Mouse (Mus musculus) lung, adult 2 months (tissue): ENCODE results near the gene Srrm4. TPM values are rescaled to one million over a fixed set of nuclear protein-coding genes. Genes with fewer than 3 reads are reported as not detected.

ENCODE experiments used
- DNase-seq: peaks from one replicate; pipeline ENCODE4 v3.0.0; 2022
- H3K4me1 ChIP-seq: fragments of 200-500 bp; 2 replicates; pipeline ENCODE4 v1.6.1; 2011; ENCODE audit warnings: low read length; ENCODE audit not compliant: control insufficient read depth, insufficient read depth
- H3K4me3 ChIP-seq: fragments of 200-500 bp; replicated peaks from 2 replicates; pipeline ENCODE3; 2011; ENCODE audit warnings: low read depth, mild to moderate bottlenecking, control low read depth, low read length; ENCODE audit errors: extremely low read depth
- CTCF ChIP-seq: fragments of 200-500 bp; IDR thresholded peaks from 2 replicates; pipeline ENCODE4 v1.5.1; 2011; ENCODE audit warnings: mild to moderate bottlenecking, low read length, control low read depth; ENCODE audit not compliant: insufficient read depth
- POLR2A ChIP-seq: fragments of 200-500 bp; IDR thresholded peaks from 2 replicates; pipeline ENCODE4 v1.6.1; 2011; ENCODE audit warnings: low read depth, mild to moderate bottlenecking, control low read depth, low read length, borderline replicate concordance; ENCODE audit errors: extremely low read depth
- WGBS: fragments of 180-500 bp; shearing (Covaris S2); methylation state at CpG from one replicate; pipeline ENCODE4 v1.1.7; 2018; 5-methylcytosine and 5-hydroxymethylcytosine counted together
- polyA plus RNA-seq: library from polyadenylated mRNA; depleted of rRNA; stranded (reverse); fragments of >200 nt; gene quantifications from 2 replicates; pipeline ENCODE4 v1.2.3, GENCODE M21; 2012

Gene Srrm4
- polyA plus RNA-seq, 1 experiment: 0.49 TPM

- WGBS: 18% methylated on average over 16 of the region's 16 CpGs
- Histone ChIP-seq H3K4me3 (no peak overlapping the region), H3K4me1 (peaks cover 15% of the 10 kb centered on the region)
- TF ChIP-seq POLR2A (no peak), CTCF (no peak)
- no peak for DNase-seq
Measured at GRCm38 (mm10) chr5:116409689-116410590, 181.7 kb downstream of the Srrm4 start.

GRCm38 (mm10) chr5:116408965-116409364 lies 182.7 kb downstream of the Srrm4 start:
- no peak overlapping the region for H3K4me3 ChIP-seq
- no peak for DNase-seq
- peaks cover 15% of the 10 kb centered on the region for H3K4me1 ChIP-seq
- no peak for TF ChIP-seq POLR2A
- TF ChIP-seq CTCF: no peak
- 65% methylated on average over 9 of the region's 9 CpGs for WGBS

GRCm38 (mm10) chr5:116407936-116408335 lies 183.7 kb downstream of the Srrm4 start:
- Histone ChIP-seq H3K4me3 (no peak overlapping the region), H3K4me1 (peaks cover 12% of the 10 kb centered on the region)
- no peak for DNase-seq
- TF ChIP-seq POLR2A: no peak
- no peak for TF ChIP-seq CTCF
- 7% methylated on average over 6 of the region's 6 CpGs for WGBS

GRCm38 (mm10) chr5:116407321-116407720 lies 184.3 kb downstream of the Srrm4 start:
- no peak for DNase-seq
- peaks cover 12% of the 10 kb centered on the region for H3K4me1 ChIP-seq
- no peak overlapping the region for H3K4me3 ChIP-seq
- TF ChIP-seq CTCF (no peak), POLR2A (no peak)
- WGBS: 20% methylated on average over 4 of the region's 4 CpGs

- Histone ChIP-seq H3K4me1 (peaks cover 12% of the 10 kb centered on the region), H3K4me3 (no peak overlapping the region)
- WGBS: 37% methylated on average over 3 of the region's 3 CpGs
- no peak for DNase-seq
- no peak for TF ChIP-seq POLR2A
- TF ChIP-seq CTCF: no peak
Measured at GRCm38 (mm10) chr5:116406507-116406906, 185.1 kb downstream of the Srrm4 start.

GRCm38 (mm10) chr5:116405934-116406333 lies 185.7 kb downstream of the Srrm4 start:
- 88% methylated on average over 1 of the region's 1 CpGs for WGBS
- no peak overlapping the region for H3K4me3 ChIP-seq
- H3K4me1 ChIP-seq: peaks cover 11% of the 10 kb centered on the region
- TF ChIP-seq CTCF (no peak), POLR2A (no peak)
- no peak for DNase-seq

- TF ChIP-seq POLR2A: no peak
- TF ChIP-seq CTCF: no peak
- Histone ChIP-seq H3K4me3 (no peak overlapping the region), H3K4me1 (peaks cover 10% of the 10 kb centered on the region)
- WGBS: 98% methylated on average over 2 of the region's 2 CpGs
- DNase-seq: no peak
Measured at GRCm38 (mm10) chr5:116404063-116404462, 187.6 kb downstream of the Srrm4 start.

GRCm38 (mm10) chr5:116400801-116401200 lies 190.8 kb downstream of the Srrm4 start:
- WGBS: 84% methylated on average over 3 of the region's 3 CpGs
- no peak for DNase-seq
- TF ChIP-seq CTCF (no peak), POLR2A (no peak)
- Histone ChIP-seq H3K4me1 (no peaks in the 10 kb centered on the region), H3K4me3 (no peak overlapping the region)

GRCm38 (mm10) chr5:116400042-116400730 lies 191.4 kb downstream of the Srrm4 start:
- 65% methylated on average over 8 of the region's 8 CpGs for WGBS
- no peak for DNase-seq
- no peak overlapping the region for H3K4me3 ChIP-seq
- H3K4me1 ChIP-seq: no peaks in the 10 kb centered on the region
- TF ChIP-seq POLR2A: no peak
- no peak for TF ChIP-seq CTCF
